Mouse (Mus musculus): Measurements from ENCODE around the gene Epop.

GRCm38 (mm10) chr11:97669829-97670228 is 40.3 kb upstream of the Epop start:
- TF ChIP-seq CTCF (conservative IDR thresholded peaks at IDR 0.05; ENCODE audit: insufficient read depth, insufficient read length, low read depth, low read length) (no peak), POLR2A (IDR thresholded peaks at IDR 0.05; ENCODE audit: low read depth, low read length) (no peak)
